Mouse (Mus musculus) embryonic stem cell, embryonic (primary cell): ENCODE results near the gene Ldah.

ENCODE experiments used
- CTCF ChIA-PET, 4 experiments: fragments of 300-600 bp in 2 of 4; fragments of 350-600 bp in 2 of 4; sonication (Branson Sonifier 250); formaldehyde crosslinking; loops; one replicate each; lab custom pipeline; 2022; ENCODE audit warnings: inconsistent platforms in 2 of 4; lab: Charles Lee
- POLR2A ChIA-PET, 4 experiments: fragments of 300-600 bp in 2 of 4; fragments of 350-600 bp in 2 of 4; sonication (Branson Sonifier 250); formaldehyde crosslinking; loops; one replicate each; lab custom pipeline; 2022; ENCODE audit warnings: antibody characterized with exemption in 4 of 4, inconsistent platforms in 1 of 4; lab: Charles Lee

The Ldah gene

GRCm38 (mm10) chr12:8269627-8270026, 61.7 kb downstream of the Ldah start:
- CTCF ChIA-PET: no interaction called here

GRCm38 (mm10) chr12:8271405-8271804, 63.5 kb downstream of the Ldah start:
- POLR2A ChIA-PET: no interaction called here

More at GRCm38 (mm10) chr12:8269627-8270026, 61.7 kb downstream of the Ldah start:
- POLR2A ChIA-PET: interaction anchor here in 1 of 4 experiments (0.6 kb wide), 1 partner anchor 371 kb away, joined by 4 read pairs; no protein-coding TSS in a partner anchor

GRCm38 (mm10) chr12:8273471-8274171, 65.7 kb downstream of the Ldah start:
- CTCF ChIA-PET: interaction anchor here in 1 of 4 experiments (1.1 kb wide), 1 partner anchor 14 kb away, joined by 3 read pairs; no protein-coding TSS in a partner anchor
- POLR2A ChIA-PET: interaction anchor here in 1 of 4 experiments (1.5 kb wide), 1 partner anchor 226 kb away, joined by 3 read pairs; the partner anchor contains the start of gene Rhob

More at GRCm38 (mm10) chr12:8271405-8271804, 63.5 kb downstream of the Ldah start:
- CTCF ChIA-PET: no interaction called here

GRCm38 (mm10) chr12:8275424-8275823, 67.5 kb downstream of the Ldah start:
- ChIA-PET CTCF (no interaction called here), POLR2A (no interaction called here)

GRCm38 (mm10) chr12:8281225-8282017, 73.5 kb downstream of the Ldah start:
- ChIA-PET CTCF (interaction anchor here in 2 of 4 experiments (0.5 to 1.6 kb wide), 2 partner anchors 22 to 34 kb away, joined by 4 read pairs; no protein-coding TSS in a partner anchor), POLR2A (interaction anchor here in 3 of 4 experiments (0.6 to 1.2 kb wide), 9 partner anchors 10 to 219 kb away, joined by 3 to 5 read pairs (median 3); partner anchors contain the start of gene Rhob (in 2 of the 3))

- POLR2A ChIA-PET: interaction anchor here in 2 of 4 experiments (0.9 to 1.3 kb wide), 4 partner anchors 10 to 212 kb away, joined by 3 to 4 read pairs (median 3); partner anchors contain the start of gene Rhob (in 1 of the 2)
- CTCF ChIA-PET: interaction anchor here in 3 of 4 experiments (0.7 to 2.2 kb wide), 15 partner anchors 14 to 297 kb away, joined by 3 to 11 read pairs (median 4); partner anchors contain the start of gene Gdf7 (in 1 of the 3)
Measured at GRCm38 (mm10) chr12:8287970-8288369, 80.1 kb downstream of the Ldah start.

GRCm38 (mm10) chr12:8289099-8289498, 81.2 kb downstream of the Ldah start:
- CTCF ChIA-PET: interaction anchor here in 3 of 4 experiments (0.7 to 2.2 kb wide), 4 partner anchors 17 to 229 kb away, joined by 3 to 11 read pairs (median 5); no protein-coding TSS in a partner anchor

GRCm38 (mm10) chr12:8289499-8289898, 81.6 kb downstream of the Ldah start:
- ChIA-PET CTCF (interaction anchor here in 1 of 4 experiments (0.7 to 2.0 kb wide), 2 partner anchors 229 to 299 kb away, joined by 3 to 11 read pairs; no protein-coding TSS in a partner anchor), POLR2A (interaction anchor here in 2 of 4 experiments (0.6 to 1.3 kb wide), 5 partner anchors 12 to 228 kb away, joined by 3 to 6 read pairs (median 3); no protein-coding TSS in a partner anchor)

More at GRCm38 (mm10) chr12:8289099-8289498, 81.2 kb downstream of the Ldah start:
- POLR2A ChIA-PET: interaction anchor here in 2 of 4 experiments (0.6 to 1.3 kb wide), 4 partner anchors 30 to 228 kb away, joined by 3 to 6 read pairs (median 4); no protein-coding TSS in a partner anchor

- ChIA-PET POLR2A (interaction anchor here in 1 of 4 experiments (1.2 to 1.3 kb wide), 3 partner anchors 9 to 208 kb away, joined by 3 to 6 read pairs (median 4); partner anchors contain the start of genes Gdf7 and Rhob), CTCF (no interaction called here)
Measured at GRCm38 (mm10) chr12:8291157-8291853, 83.4 kb downstream of the Ldah start.

- CTCF ChIA-PET: interaction anchor here in 2 of 4 experiments (0.6 to 1.0 kb wide), 2 partner anchors 11 kb away, joined by 3 to 4 read pairs; no protein-coding TSS in a partner anchor
- POLR2A ChIA-PET: interaction anchor here in 1 of 4 experiments (1.0 kb wide), 1 partner anchor 205 kb away, joined by 5 read pairs; the partner anchor contains the start of gene Rhob
Measured at GRCm38 (mm10) chr12:8295307-8295913, 87.5 kb downstream of the Ldah start.

- ChIA-PET POLR2A (no interaction called here), CTCF (no interaction called here)
Measured at GRCm38 (mm10) chr12:8296154-8296553, 88.2 kb downstream of the Ldah start.

GRCm38 (mm10) chr12:8297586-8298214, 89.8 kb downstream of the Ldah start:
- POLR2A ChIA-PET: interaction anchor here in 2 of 4 experiments (1.0 to 2.2 kb wide), 3 partner anchors 16 to 202 kb away, joined by 3 to 7 read pairs (median 3); partner anchors contain the start of genes Rhob (in 2 of the 2) and Hs1bp3 (in 1 of the 2)
- CTCF ChIA-PET: no interaction called here

GRCm38 (mm10) chr12:8298361-8299142, 90.6 kb downstream of the Ldah start:
- ChIA-PET POLR2A (interaction anchor here in 3 of 4 experiments (1.0 to 3.4 kb wide), 8 partner anchors 15 to 203 kb away, joined by 3 to 20 read pairs (median 3); partner anchors contain the start of genes Rhob (in 3 of the 3) and Hs1bp3 (in 1 of the 3)), CTCF (interaction anchor here in 2 of 4 experiments (0.7 to 1.4 kb wide), 3 partner anchors 28 to 308 kb away, joined by 3 to 4 read pairs (median 3); no protein-coding TSS in a partner anchor)

- CTCF ChIA-PET: interaction anchor here in 2 of 4 experiments (0.9 to 1.4 kb wide), 2 partner anchors 240 to 309 kb away, joined by 3 to 4 read pairs; no protein-coding TSS in a partner anchor
Measured at GRCm38 (mm10) chr12:8299143-8300110, 91.5 kb downstream of the Ldah start.

More at GRCm38 (mm10) chr12:8299143-8300110, 91.5 kb downstream of the Ldah start:
- POLR2A ChIA-PET: interaction anchor here in 3 of 4 experiments (1.0 to 3.4 kb wide), 9 partner anchors 14 to 202 kb away, joined by 3 to 20 read pairs (median 3); partner anchors contain the start of genes Rhob (in 3 of the 3) and Hs1bp3 (in 1 of the 3)
